Mouse (Mus musculus) bone marrow, adult 2 months (tissue): ENCODE results near the gene Mast4.

ENCODE experiments used
- CTCF ChIP-seq: fragments of 200-500 bp; IDR thresholded peaks from 2 replicates; pipeline ENCODE4 v1.5.1; 2011; ENCODE audit warnings: low read length, control low read depth; ENCODE audit not compliant: control insufficient read depth, insufficient read depth
- POLR2A ChIP-seq: fragments of 200-500 bp; IDR thresholded peaks from 2 replicates; pipeline ENCODE4 v1.6.1; 2011; ENCODE audit warnings: low read depth, mild to moderate bottlenecking, control low read depth, low read length, borderline replicate concordance; ENCODE audit not compliant: control insufficient read depth

DNA sequence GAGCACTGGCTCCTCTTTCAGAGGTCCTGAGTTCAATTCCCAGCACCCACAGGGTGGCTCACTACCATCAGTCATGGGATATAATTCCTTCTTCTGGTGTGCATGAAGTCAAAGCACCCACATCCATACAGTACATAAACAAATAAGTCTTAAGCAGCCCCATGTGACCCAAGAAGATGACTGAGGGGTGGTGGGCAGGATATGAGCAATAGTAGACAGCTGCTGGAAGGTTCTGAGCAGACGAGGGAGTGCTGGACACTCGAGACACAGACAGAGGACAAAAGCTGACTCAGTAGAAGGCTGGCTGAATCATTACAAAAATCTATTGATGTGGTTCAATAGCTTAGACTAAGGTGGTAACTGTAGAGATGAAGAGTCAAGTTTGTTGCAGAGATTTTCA is 391.7 kb downstream of the Mast4 start:
- TF ChIP-seq CTCF (no peak), POLR2A (no peak)
